Mouse (Mus musculus): ENCODE measurements around the gene Smco2. TPM values are rescaled to one million over a fixed set of nuclear protein-coding genes. Genes with fewer than 3 reads are reported as not detected.
"Not testable (repeated sequence)": the region's sequence is repeated elsewhere in the genome, so short reads cannot be mapped to it uniquely, and the experiment has no call there.

The Smco2 gene
- total RNA-seq, 2 experiments from 2014 or later = not detected

DNA sequence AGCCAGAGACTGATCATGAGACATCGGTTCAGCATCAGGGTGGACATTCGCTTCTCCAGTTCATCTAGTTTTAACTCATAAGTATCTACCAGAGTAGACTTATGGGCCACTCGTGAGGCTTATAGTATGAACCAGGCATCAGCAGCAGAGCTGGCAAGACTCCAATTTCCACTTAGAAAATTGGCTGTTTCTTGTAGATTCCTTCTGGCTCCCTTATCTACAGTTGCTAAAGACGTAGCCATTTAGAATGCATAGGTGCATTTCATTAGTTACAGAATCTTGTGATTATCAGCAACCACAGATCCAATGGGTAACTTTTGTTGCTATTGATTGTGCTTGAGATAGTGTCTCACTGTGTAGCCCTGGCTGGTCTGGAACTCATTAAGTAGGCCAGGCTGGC lies 2.8 kb downstream of the Smco2 start:
- no peak for ATAC-seq (replicated peaks; ENCODE audit: poor library complexity, severe bottlenecking)

DNA sequence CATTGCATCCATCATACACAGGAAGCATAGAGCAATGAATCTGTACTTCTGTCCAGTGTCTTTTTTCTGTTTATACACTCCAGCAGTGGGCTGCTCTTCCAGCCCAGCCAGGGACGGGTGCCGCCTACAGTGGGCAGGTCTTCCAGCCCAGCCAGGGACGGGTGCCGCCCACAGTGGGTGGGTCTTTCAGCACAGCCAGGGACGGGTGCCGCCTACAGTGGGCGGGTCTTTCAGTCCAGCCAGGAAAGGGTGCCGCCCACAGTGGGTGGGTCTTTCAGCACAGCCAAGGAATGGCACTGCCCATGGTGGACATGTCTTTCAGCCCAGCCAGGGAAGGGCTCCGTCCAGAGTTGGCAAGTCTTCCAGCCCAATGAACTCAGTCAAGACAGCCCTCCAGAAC lies 5.3 kb downstream of the Smco2 start:
- ATAC-seq (replicated peaks; ENCODE audit: poor library complexity, severe bottlenecking) = no peak

DNA sequence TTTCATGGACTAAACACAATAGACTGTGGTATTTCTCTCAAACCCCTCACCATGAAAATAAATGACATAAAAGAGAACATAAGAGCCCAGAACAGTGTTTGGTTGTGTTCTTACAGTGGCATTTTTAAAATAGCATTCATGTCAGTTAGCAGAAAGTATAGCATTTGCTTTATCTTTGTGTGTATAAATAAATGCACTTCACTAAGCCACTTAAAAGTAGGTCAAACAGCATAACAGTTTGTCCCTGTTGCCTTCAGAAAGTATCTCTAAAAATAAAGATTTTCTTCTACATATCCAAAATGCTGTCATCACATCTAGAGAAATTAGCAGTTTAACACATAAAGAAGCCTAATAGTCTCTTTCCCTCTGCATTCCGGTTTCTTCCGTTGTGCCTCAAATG lies 7.5 kb downstream of the Smco2 start:
- ATAC-seq (replicated peaks; ENCODE audit: poor library complexity, severe bottlenecking) = no peak

DNA sequence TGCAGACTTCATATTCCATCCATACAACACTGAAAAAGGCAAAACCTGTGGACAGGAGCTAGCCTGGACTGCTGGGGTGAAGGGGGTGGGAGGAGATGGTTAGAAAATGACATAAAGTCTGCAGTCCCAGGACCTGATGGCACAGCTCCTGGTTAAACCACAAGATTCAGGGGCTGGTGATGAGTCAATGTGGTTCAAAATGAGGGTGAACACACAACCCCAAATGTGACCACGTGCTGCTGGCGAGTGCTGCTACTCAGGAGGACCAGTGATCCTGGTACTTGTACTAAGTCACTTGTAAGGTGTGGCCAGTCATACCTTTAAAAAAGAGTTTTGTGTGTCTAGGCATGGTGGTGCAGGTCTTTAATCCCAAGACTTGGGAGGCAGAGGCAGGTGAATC lies 13.2 kb downstream of the Smco2 start:
- peak; percentile 45 for ATAC-seq (replicated peaks; ENCODE audit: poor library complexity, severe bottlenecking)

DNA sequence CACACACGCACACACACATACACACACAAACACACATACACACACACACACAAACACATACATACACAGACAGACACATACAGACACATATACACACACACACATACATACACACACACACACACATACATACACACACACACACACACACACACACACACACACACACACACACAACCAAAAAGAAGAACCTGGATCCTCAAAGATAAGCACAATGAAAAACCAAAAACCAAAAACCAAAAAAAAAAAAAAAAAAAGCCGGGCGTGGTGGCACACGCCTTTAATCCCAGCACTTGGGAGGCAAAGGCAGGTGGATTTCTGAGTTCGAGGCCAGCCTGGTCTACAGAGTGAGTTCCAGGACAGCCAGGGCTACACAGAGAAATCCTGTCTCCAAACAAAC lies 14.5 kb downstream of the Smco2 start:
- ATAC-seq (replicated peaks; ENCODE audit: poor library complexity, severe bottlenecking) = not testable (repeated sequence)

DNA sequence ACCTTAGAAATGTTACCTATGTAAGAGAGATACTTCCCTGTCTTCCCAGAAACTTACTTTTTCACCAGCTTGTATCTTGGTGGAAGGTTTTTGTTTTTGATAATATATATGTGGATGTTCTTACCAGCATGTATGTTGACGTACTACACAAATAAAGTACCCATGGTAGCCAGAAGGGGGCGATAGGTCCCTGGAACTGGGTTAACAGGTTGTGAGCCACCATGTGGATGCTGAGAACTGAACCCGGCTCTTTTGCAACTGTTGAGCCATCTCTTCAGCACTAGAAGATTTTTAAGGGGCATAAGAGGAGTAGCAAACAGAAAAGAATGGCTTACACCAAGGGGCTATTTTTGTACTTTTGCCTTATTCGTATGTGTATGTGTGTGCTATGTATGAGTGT lies 15.8 kb downstream of the Smco2 start:
- ATAC-seq (replicated peaks; ENCODE audit: poor library complexity, severe bottlenecking) = peak; percentile 42; the same call in 1 of the 2 replicates

DNA sequence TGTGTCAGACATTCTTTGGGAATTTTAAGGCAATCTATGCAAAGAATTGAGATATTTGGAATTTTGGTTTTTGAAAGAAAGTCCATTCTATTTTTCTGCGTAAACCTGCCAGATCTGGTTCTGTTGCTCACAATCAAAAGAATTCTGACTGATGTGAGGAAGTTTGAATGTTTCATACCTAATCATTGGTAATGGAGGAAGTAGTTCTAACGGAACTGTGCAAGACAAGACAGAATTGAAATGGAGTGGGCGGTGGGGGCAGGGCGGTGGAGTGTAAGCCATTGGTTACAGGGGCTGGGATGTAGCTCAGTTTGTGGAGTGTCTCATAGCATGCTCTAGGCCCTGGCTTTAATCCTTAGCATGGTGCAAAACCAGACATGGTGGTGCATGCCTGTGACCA lies 22.1 kb downstream of the Smco2 start:
- ATAC-seq (replicated peaks; ENCODE audit: poor library complexity, severe bottlenecking) = peak; percentile 89

DNA sequence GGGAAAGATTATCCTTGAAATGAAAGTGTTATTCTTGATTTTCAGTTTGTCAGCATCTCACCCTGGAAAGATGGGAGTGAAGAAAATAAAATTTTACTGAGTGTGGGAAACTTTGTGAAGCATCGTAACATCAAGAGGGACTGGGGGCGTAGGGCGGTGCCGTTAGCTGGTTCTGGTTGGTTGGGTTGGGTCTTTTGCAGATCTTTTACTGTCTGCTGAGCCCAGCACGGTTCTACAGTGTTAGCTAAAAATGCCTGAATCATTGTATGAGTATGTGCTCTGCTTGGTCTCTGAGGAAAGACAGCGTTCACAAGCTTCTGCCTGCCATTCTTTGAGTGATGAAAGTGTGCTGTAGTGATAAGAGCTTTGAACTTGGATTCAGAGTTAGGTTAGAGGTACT lies 24.5 kb downstream of the Smco2 start:
- ATAC-seq (replicated peaks; ENCODE audit: poor library complexity, severe bottlenecking) = no peak

DNA sequence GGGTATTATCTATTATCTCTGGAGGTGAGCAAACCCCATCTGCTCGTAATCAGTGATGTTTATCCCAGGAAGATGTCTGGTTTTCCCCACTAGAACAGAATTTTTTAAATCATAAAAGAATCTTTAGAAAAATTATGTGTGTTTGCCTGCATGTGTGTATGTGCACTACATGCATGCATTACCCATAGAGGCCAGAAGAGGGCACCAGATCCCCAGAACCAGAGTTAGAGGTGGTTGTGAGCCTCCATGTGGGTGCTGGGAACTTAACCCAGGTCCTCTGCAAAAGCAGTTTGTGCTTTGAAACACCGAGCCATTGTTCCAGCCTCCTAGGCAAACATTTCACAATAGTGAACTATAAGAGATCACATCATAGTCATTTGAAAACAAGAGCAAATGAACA lies 26.9 kb downstream of the Smco2 start:
- no peak for ATAC-seq (replicated peaks; ENCODE audit: poor library complexity, severe bottlenecking)

DNA sequence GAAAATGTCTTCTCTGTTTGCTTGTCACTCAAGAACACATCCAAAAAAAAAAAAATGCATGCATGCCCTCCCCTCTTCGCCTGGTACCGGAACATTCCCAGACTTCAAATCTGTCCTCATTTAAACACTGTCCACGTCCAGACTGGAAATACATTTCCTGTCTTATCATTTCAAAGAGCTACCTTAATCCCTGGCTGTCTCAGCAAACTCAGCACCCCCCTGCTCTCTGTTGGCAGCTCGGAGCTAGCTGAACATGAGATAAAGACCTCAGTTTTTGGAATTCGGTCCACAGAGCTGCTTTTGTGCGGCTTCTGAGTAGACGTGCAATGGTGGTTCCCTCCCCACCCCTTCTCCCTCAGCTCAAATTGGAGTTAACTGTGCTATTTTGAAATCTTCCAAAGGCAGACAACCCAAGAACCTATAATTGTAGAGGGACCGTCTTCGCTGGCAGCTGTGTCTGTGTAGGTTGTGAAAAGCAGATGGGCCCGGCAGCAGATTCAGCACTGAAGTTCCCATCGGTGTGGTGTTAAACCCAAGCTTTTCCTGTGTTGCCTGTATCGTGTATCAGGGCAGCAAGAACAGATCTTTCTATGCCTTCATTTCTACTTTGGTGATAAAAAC lies 27.6 kb downstream of the Smco2 start:
- ATAC-seq (replicated peaks; ENCODE audit: poor library complexity, severe bottlenecking) = no peak

DNA sequence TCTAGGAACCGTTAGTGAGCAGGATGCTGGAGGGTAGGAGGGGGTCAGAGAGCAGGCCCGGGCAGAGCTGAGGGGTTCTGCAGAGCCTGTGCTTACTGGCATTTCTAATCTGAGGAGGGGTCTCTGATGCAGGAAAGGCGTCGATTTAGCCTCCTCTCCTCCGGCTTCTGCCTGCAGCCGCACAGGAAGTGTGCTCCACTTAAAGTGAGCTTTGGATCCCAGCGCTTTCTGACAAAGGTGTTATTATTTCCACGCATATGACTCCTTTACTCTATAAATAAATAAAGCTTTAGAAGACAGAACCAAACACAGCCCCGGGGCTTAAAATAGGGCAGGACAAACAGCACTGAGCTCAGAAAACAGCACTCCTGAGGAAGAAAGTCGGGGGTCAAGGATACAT lies 29.0 kb downstream of the Smco2 start:
- ATAC-seq (replicated peaks; ENCODE audit: poor library complexity, severe bottlenecking) = no peak

DNA sequence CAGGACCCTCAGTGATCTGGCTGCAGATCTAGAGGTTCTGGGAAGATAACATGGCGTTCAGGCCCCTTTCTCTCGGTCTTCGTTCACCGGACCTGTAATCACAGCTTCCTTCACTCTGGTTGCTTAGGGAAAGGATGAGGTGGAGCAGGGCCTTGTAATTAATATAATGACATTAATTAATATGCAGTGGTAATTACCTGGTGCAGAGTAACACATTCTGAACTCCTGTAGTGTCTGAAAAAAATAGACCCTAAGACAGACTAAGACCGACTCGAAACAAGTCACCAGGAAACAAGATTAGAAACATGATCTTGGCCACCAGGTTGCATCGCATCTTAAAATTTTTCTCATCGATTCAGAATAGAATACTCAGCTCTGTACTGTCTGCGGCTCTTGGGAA lies 30.0 kb downstream of the Smco2 start:
- ATAC-seq (replicated peaks; ENCODE audit: poor library complexity, severe bottlenecking) = no peak

DNA sequence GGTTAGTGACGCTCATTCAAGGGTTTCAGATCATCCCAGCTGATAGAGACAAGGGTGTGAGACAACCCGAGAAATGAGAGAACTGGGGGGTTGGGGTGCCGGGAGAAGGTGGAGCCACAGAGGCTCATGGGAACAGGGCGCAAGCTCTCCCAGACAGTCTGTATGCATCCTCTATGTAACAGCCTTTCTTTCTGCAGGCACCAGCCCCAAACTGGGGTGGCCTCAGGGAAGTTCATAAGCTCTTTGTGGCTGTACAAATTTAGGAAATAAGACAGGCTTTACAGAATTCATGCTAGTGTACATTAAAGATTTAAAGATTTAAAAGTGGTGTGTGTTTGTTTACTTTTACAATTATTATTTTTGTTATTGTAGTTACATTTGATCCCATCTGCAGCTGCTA lies 30.4 kb downstream of the Smco2 start:
- no peak for ATAC-seq (replicated peaks; ENCODE audit: poor library complexity, severe bottlenecking)

DNA sequence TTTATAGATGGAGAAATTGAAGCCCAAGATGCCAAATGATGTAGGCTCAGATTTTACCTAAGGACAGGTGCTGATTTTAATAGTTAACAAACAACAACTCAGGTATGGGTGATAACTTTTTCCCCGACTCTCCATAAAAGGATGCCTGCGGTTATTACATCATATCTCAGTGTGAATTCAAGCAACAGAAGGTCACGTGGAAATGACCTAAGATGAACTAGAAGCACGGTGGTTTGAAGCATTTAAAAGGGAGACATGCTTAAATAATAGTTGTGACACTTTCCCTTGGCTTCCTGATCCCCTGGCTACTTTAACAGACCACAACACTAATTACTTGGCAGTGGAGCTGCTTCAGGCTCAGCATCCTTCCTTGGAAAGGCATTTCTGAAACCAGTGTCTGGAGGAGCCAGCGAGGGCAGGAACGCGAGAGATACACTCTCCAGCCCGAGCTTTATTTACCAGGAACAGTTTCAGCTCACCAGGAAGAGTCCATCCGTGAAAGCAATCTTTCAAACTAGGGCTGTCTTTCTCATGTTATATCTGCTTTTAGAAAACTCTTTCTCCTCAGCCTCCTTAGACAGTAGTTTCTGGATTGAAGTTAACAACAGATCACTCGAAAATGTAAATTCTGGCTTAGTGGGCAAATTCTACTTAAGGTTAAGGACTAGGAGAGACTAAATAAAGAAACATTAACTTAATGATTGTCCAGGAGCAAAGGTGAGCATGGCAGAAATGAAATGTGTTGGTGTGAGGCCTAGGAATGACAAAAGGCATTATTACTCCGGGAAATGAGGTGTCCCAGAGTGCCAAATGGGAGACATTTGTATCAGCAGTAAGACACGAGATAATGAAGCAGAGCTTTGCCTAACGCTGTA lies 32.2 kb downstream of the Smco2 start:
- no peak for ATAC-seq (replicated peaks; ENCODE audit: poor library complexity, severe bottlenecking)

DNA sequence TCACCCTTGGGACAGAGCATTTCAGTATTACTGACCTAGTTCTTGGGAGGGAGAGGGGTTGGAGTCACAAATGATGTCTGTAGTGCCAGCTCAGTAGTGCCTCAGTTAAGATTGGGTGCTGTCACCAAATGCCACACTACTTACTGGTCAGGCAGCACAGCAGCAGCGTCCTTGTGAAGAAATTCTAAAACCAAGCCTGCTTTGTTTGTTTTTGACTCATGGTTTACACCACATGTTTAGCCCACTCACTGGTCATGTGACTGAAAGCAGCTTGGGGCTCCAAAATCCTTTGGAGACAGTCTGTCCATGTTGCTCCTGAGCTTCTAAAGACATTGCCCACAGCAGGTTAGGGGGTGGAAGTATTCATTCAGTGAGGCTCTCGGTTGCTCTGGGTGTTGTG lies 33.5 kb downstream of the Smco2 start:
- no peak for ATAC-seq (replicated peaks; ENCODE audit: poor library complexity, severe bottlenecking)

DNA sequence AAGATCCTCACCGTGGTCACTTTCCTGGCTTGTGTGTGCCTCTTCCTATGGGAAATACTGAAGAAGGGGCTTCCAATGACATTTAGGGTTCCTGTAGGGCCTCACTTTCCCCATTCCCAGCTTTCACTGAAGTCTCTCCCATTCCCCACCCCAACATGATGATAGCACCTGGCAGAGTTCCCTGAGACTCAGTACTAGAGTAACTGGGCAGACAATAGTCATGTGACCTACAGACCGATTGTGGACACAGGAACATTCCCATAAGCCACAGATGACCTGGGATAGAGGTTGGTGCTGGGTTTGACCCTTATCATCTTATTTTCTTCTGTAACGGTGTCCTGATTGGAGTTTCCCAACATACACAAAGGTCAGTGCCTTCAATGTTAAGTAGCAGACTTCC lies 34.3 kb downstream of the Smco2 start:
- no peak for ATAC-seq (replicated peaks; ENCODE audit: poor library complexity, severe bottlenecking)

DNA sequence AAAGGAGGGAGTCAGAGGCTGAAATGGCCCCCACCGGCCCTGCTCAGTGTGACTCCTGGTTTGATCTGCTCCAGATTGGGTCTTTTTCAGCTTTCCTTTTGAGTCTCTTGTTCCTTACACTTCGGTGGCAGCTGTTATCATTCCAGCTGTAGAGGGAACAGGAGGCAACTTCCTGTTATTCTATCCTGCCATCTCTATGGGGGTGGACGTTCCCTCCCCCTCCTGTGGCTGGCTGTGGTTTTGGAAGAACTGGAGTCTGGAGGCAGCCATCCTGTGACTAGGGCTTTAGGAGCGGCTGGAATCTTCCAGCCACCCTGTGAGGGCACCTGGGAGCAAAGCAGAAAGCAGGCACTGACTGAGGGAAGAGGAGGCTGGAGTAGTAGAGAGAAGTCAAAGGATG lies 34.9 kb downstream of the Smco2 start:
- peak; percentile 14; the same call in 1 of the 2 replicates for ATAC-seq (replicated peaks; ENCODE audit: poor library complexity, severe bottlenecking)

DNA sequence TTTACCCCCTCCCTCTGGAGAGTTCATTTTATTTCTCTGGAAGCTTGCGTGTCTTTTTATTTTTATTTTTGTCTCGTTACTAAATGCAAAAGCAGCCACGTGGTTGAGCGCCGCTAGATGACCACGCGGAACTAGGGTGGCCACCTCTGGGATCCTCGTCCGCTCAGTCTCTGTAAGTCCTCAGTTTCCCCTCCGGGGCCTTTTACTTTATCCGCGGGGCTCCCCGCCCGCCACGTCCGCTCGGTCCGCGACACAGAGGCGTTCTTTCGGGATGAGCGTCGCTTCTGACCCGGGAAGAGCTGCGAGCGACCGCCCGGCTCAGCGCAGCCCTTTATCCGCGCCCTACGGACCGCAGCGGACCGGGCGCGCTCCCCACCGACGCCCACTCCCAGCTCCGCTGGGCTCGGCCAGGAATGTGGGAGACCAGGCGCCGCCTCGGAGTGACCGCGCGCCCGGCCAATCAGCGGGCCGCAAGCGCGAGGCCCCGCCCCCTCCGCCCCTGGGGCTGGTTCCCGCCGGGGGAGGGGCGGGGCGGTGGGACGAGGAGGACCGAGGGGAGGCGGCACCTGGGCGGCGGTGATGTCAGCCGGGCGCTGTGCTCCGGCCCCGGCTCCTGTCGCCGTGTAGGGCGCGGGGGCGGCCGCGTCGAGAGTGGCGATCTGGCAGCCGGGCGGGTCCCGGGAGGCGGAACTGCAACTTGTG lies 38.2 kb downstream of the Smco2 start, which contains the start of gene Ppfibp1:
Gene Ppfibp1 (plus strand): TSS at position 530 of the 702 bp plus-strand sequence.
- peak; percentile 89 for ATAC-seq (replicated peaks; ENCODE audit: poor library complexity, severe bottlenecking)

DNA sequence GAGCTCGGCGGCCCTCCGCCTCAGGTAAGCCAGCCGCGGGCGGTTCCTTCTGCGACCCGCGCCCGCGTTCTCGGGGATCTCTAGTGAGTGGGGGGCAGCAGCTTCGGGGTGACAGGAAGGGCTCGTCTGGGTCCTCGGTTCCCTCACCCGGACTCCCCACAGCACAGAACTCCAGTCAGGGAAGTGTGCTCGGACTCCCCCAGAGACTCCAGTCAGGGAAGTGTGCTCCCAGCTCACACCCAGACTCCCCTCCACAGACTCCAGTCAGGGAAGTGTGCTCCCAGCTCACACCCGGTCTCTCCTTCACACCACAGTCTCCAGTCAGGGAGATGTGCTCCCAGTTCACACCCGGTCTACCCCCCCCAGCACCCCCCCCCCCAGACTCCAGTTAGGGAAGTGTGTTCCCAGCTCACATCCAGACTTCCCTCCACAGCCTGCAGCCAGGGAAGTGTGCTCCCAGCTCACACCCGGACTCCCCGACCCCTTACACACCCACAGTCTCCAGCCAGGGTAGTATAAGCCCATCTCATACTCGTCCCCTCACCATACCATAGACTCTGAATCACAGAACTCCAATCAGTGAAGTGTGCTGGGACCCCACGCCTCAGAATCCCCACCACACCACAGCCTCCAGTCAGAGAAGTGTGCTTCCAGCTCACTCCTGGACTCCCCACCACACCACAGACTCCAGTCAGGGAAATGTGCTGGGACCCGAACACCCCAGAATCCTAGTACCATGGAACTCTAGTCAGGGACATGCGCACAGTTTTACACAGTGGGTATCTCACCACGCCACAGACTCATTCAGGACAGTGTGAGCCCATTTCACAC lies 39.0 kb downstream of the Smco2 start:
- ATAC-seq (replicated peaks; ENCODE audit: poor library complexity, severe bottlenecking) = peak; percentile 40

DNA sequence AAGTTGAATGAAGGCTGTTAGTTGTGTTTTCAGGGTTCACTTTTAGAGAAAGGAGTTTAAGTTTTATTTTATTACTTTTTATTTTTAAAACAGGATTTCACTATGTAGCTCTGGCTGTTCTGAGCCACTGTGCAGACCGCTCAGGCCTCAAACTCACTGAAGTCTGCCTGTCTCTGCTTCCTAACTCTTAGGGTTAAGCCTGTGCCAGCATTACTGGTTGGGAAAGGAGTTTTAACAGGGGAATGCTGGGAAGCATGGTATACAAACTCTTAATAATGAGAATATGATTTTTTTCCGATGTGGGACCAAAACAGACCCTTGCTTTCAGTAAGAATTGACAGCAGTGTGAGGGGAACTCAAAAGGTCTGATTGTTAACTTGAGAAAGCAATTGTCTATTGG lies 40.3 kb downstream of the Smco2 start:
- ATAC-seq (replicated peaks; ENCODE audit: poor library complexity, severe bottlenecking) = no peak
